25 mouse cellular contexts compared by ENCODE assay signal in genomic region chr14:60125202-60125601, GRCm38 (mm10).
DNase-seq lines count a peak whose midpoint lies in the region; ATAC-seq lines count a peak whose summit lies in the region.
"Had no signal": no experiment of that assay in that cellular context is flagged by ENCODE, and none has a peak within 500 bp of the region (broad histone marks: within the 10 kb centered on the region; RNA-seq: fewer than 3 reads in every experiment).

No protein-coding gene starts in this region.

- 0 out of 2 replicates have a peak, but pooled peaks have one; percentile 10 for ATAC-seq in heart, embryonic 16.5 days (replicated peaks; ENCODE audit: extremely low read depth, insufficient read depth, low FRiP score)
- no peak for ATAC-seq in cerebellum, adult (ENCODE audit: insufficient number of reproducible peaks, low FRiP score, low TSS enrichment)
- ATAC-seq: CD4-positive, CD25-positive, alpha-beta regulatory T cell, adult 4 months; forebrain, embryonic 15.5 days; hindbrain, embryonic 16.5 days; intestine, embryonic 15.5 days; liver, embryonic 12.5 days had no signal

- H3K4me2 ChIP-seq in heart, embryonic 16.5 days (ENCODE audit: low read depth, low read length): peak overlapping the region; percentile 6; the same call in 1 of the 2 replicates
- H3K4me2 ChIP-seq: embryonic facial prominence, embryonic 15.5 days; forebrain, embryonic 15.5 days; intestine, embryonic 15.5 days; limb, embryonic 13.5 days; liver, embryonic 12.5 days; midbrain, embryonic 12.5 days had no signal

- H3K27ac ChIP-seq in heart, embryonic 16.5 days (ENCODE audit: low read length): 0 out of 2 replicates have a peak overlapping the region, but pooled peaks have one; percentile 2
- H3K27ac ChIP-seq: embryonic facial prominence, embryonic 15.5 days; forebrain, embryonic 15.5 days; intestine, embryonic 15.5 days; limb, embryonic 13.5 days; liver, embryonic 12.5 days; midbrain, embryonic 12.5 days had no signal

- H3K4me1 ChIP-seq in heart, embryonic 16.5 days (ENCODE audit: control insufficient read depth, insufficient read depth, low read length): no peaks in the 10 kb centered on the region; the same call in none of the 2 replicates
- H3K4me1 ChIP-seq: intestine, embryonic 15.5 days; limb, embryonic 13.5 days; liver, embryonic 12.5 days; midbrain, embryonic 12.5 days had no signal

- intact Hi-C loops in heart, postnatal 36 days (cut with DNase I): no loop called here

- H3K36me3 ChIP-seq in heart, embryonic 16.5 days (ENCODE audit: control insufficient read depth, insufficient read depth): no peaks in the 10 kb centered on the region
- H3K36me3 ChIP-seq: embryonic facial prominence, embryonic 15.5 days; forebrain, embryonic 15.5 days; intestine, embryonic 15.5 days; limb, embryonic 13.5 days; liver, embryonic 12.5 days; midbrain, embryonic 12.5 days had no signal

- H3K27me3 ChIP-seq in heart, embryonic 16.5 days (ENCODE audit: control insufficient read depth, insufficient read depth, low read length): no peaks in the 10 kb centered on the region
- H3K27me3 ChIP-seq: embryonic facial prominence, embryonic 15.5 days; forebrain, embryonic 15.5 days; intestine, embryonic 15.5 days; liver, embryonic 12.5 days; midbrain, embryonic 12.5 days had no signal

- H3K9me3 ChIP-seq in heart, embryonic 16.5 days (replicated peaks; ENCODE audit: control insufficient read depth, low read length): no peaks in the 10 kb centered on the region
- H3K9me3 ChIP-seq: embryonic facial prominence, embryonic 15.5 days; forebrain, embryonic 15.5 days; intestine, embryonic 15.5 days; limb, embryonic 13.5 days; liver, embryonic 12.5 days; midbrain, embryonic 12.5 days had no signal

- 53% methylated on average over 9 of the region's 9 CpGs for WGBS in heart, embryonic 16.5 days

- H3K9ac ChIP-seq in heart, embryonic 16.5 days (ENCODE audit: low read length): no peak overlapping the region
- H3K9ac ChIP-seq: embryonic facial prominence, embryonic 15.5 days; forebrain, embryonic 15.5 days; intestine, embryonic 15.5 days; limb, embryonic 13.5 days; liver, embryonic 12.5 days; midbrain, embryonic 12.5 days had no signal

- H3K4me3 ChIP-seq in heart, embryonic 16.5 days (ENCODE audit: low read length): no peak overlapping the region
- H3K4me3 ChIP-seq: embryonic facial prominence, embryonic 15.5 days; forebrain, embryonic 15.5 days; intestine, embryonic 15.5 days; limb, embryonic 13.5 days; liver, embryonic 12.5 days; midbrain, embryonic 12.5 days had no signal

- peak; percentile 5 to 14 for DNase-seq in heart, adult 18-20 months
- DNase-seq in heart, postnatal 36 days: no peak
- peak; percentile 26 for DNase-seq in right cerebral cortex, adult 18-20 months
- DNase-seq in right cerebral cortex, postnatal 25 days: no peak
- DNase-seq in adrenal gland, adult 8-10 months: no peak
- DNase-seq: adrenal gland, postnatal 25 days; cerebellum, adult 11 months; cerebellum, adult 9-11 months; gastrocnemius, postnatal 14 days; kidney, adult 8-10 months; kidney, postnatal 10 days; layer of hippocampus, postnatal 36 days; lung, adult 18-20 months; lung, postnatal 10 days; retina, postnatal 1 day had no signal

Comparison
In these comparisons a context has a peak if more than half of its experiments do, and no peak if none do; other contexts are left out.
1. DNase-seq: peak in heart, adult 18-20 months (2 of 2) and right cerebral cortex, adult 18-20 months (single experiment); none in heart, postnatal 36 days (0 of 2), right cerebral cortex, postnatal 25 days (single experiment) and adrenal gland, adult 8-10 months (single experiment).